20 mouse cellular contexts compared by ENCODE assay signal in genomic region chr19:22451290-22451689, GRCm38 (mm10).
A peak's percentile ranks its signal among the peaks of the same experiment; 100 is the strongest.
DNase-seq lines count a peak whose midpoint lies in the region; ATAC-seq and TF ChIP-seq lines count a peak whose summit lies in the region.
"Had no signal": no experiment of that assay in that cellular context is flagged by ENCODE, and none has a peak within 500 bp of the region (broad histone marks: within the 10 kb centered on the region; RNA-seq: fewer than 3 reads in every experiment).

No protein-coding gene starts in this region.

- H3K36me3 ChIP-seq in hindbrain, postnatal 0 days (ENCODE audit: insufficient read depth, low read length): no peaks in the 10 kb centered on the region
- H3K36me3 ChIP-seq in hindbrain, embryonic 11.5 days (ENCODE audit: control insufficient read depth, insufficient read depth, low read length): no peaks in the 10 kb centered on the region
- no peaks in the 10 kb centered on the region for H3K36me3 ChIP-seq in lung, embryonic 16.5 days (ENCODE audit: control insufficient read depth, insufficient read depth, low read length)
- H3K36me3 ChIP-seq: embryonic facial prominence, embryonic 10.5 days; liver, embryonic 13.5 days had no signal

- no peaks in the 10 kb centered on the region for H3K9me3 ChIP-seq in hindbrain, postnatal 0 days (ENCODE audit: low read length)
- no peaks in the 10 kb centered on the region for H3K9me3 ChIP-seq in hindbrain, embryonic 11.5 days (ENCODE audit: control insufficient read depth, low read length)
- no peaks in the 10 kb centered on the region for H3K9me3 ChIP-seq in lung, embryonic 16.5 days (ENCODE audit: control insufficient read depth, low read length)
- H3K9me3 ChIP-seq: embryonic facial prominence, embryonic 10.5 days; liver, embryonic 13.5 days had no signal

- H3K4me3 ChIP-seq in hindbrain, postnatal 0 days (ENCODE audit: low read length): no peak overlapping the region
- no peak overlapping the region for H3K4me3 ChIP-seq in hindbrain, embryonic 11.5 days (ENCODE audit: low read depth, low read length)
- no peak overlapping the region for H3K4me3 ChIP-seq in lung, embryonic 16.5 days (ENCODE audit: low read length)
- H3K4me3 ChIP-seq: embryonic facial prominence, embryonic 10.5 days; left cerebral cortex, adult 2 months; liver, embryonic 13.5 days had no signal

- ATAC-seq in cerebellum, adult (ENCODE audit: insufficient number of reproducible peaks, low FRiP score, low TSS enrichment): no peak
- no peak for ATAC-seq in hindbrain, postnatal 0 days
- ATAC-seq in hindbrain, embryonic 11.5 days (ENCODE audit: low FRiP score): no peak
- 0 out of 2 replicates have a peak, but pooled peaks have one; percentile 51 for ATAC-seq in lung, embryonic 16.5 days (ENCODE audit: low read depth)
- ATAC-seq: forebrain, embryonic 16.5 days had no signal

- no peak for TF ChIP-seq CTCF in hindbrain, postnatal 0 days (IDR thresholded peaks at IDR 0.05; ENCODE audit: low read depth)

- H3K9ac ChIP-seq in hindbrain, postnatal 0 days (replicated peaks; ENCODE audit: low read length): no peak overlapping the region
- no peak overlapping the region for H3K9ac ChIP-seq in hindbrain, embryonic 11.5 days (ENCODE audit: low read depth, low read length)
- H3K9ac ChIP-seq in lung, embryonic 16.5 days (ENCODE audit: low read length): no peak overlapping the region
- H3K9ac ChIP-seq: liver, embryonic 13.5 days had no signal

- H3K27ac ChIP-seq in hindbrain, postnatal 0 days: no peak overlapping the region
- H3K27ac ChIP-seq in hindbrain, embryonic 11.5 days (ENCODE audit: low read depth, low read length): no peak overlapping the region
- no peak overlapping the region for H3K27ac ChIP-seq in lung, embryonic 16.5 days (ENCODE audit: low read length)
- H3K27ac ChIP-seq: embryonic facial prominence, embryonic 10.5 days; kidney, postnatal 0 days; left cerebral cortex, adult 2 months; liver, embryonic 13.5 days; macrophage had no signal

- DNase-seq in cerebellum, postnatal 14 days: peak; percentile 55 to 67
- no peak for DNase-seq in hindbrain, postnatal 0 days (ENCODE audit: low spot score)
- DNase-seq in hindbrain, embryonic 11.5 days (ENCODE audit: low spot score): no peak
- no peak for DNase-seq in lung, postnatal 4 days
- DNase-seq in right cerebral cortex, postnatal 4 days: peak; percentile 15
- DNase-seq in right cerebral cortex, adult 18-20 months: no peak
- DNase-seq: adrenal gland, postnatal 25 days; cerebellum, adult 11 months; gastrocnemius, postnatal 36 days; heart, postnatal 36 days; kidney, adult 11 months; liver, embryonic 13.5 days; right cerebral cortex, postnatal 14 days had no signal

- H3K27me3 ChIP-seq in hindbrain, postnatal 0 days (ENCODE audit: insufficient read depth, low read length): no peaks in the 10 kb centered on the region
- H3K27me3 ChIP-seq in hindbrain, embryonic 11.5 days (ENCODE audit: control insufficient read depth, insufficient read depth, low read length): no peaks in the 10 kb centered on the region
- no peaks in the 10 kb centered on the region for H3K27me3 ChIP-seq in lung, embryonic 16.5 days (ENCODE audit: control insufficient read depth, insufficient read depth, low read depth, low read length)

- H3K4me1 ChIP-seq in hindbrain, postnatal 0 days (ENCODE audit: insufficient read depth, low read length): no peaks in the 10 kb centered on the region
- H3K4me1 ChIP-seq in hindbrain, embryonic 11.5 days (replicated peaks; ENCODE audit: control insufficient read depth, insufficient read depth, low read length): no peaks in the 10 kb centered on the region; the same call in 1 of the 2 replicates
- H3K4me1 ChIP-seq in lung, embryonic 16.5 days (replicated peaks; ENCODE audit: control insufficient read depth, insufficient read depth, low read length): no peaks in the 10 kb centered on the region
- H3K4me1 ChIP-seq: liver, embryonic 13.5 days had no signal

- 81% methylated on average over 5 of the region's 5 CpGs for WGBS in hindbrain, postnatal 0 days
- 85% methylated on average over 5 of the region's 5 CpGs for WGBS in hindbrain, embryonic 11.5 days
- WGBS in lung, embryonic 16.5 days: 61% methylated on average over 5 of the region's 5 CpGs

- 0 out of 2 replicates have a peak overlapping the region, but pooled peaks have one; percentile 16 for H3K4me2 ChIP-seq in hindbrain, postnatal 0 days (ENCODE audit: low read depth, low read length)
- H3K4me2 ChIP-seq in hindbrain, embryonic 11.5 days (replicated peaks; ENCODE audit: low read depth, low read length): no peak overlapping the region
- H3K4me2 ChIP-seq in lung, embryonic 16.5 days (ENCODE audit: low read depth, low read length): no peak overlapping the region
- H3K4me2 ChIP-seq: liver, embryonic 13.5 days had no signal

Comparison
In these comparisons a context has a peak if more than half of its experiments do, and no peak if none do; other contexts are left out.
1. DNase-seq: peak in cerebellum, postnatal 14 days (2 of 2) and right cerebral cortex, postnatal 4 days (single experiment); none in hindbrain, postnatal 0 days (single experiment), hindbrain, embryonic 11.5 days (single experiment), lung, postnatal 4 days (0 of 2) and right cerebral cortex, adult 18-20 months (single experiment).